Mouse (Mus musculus): ENCODE data around the gene Erlin1. TPM values are rescaled to one million over a fixed set of nuclear protein-coding genes. Genes with fewer than 3 reads are reported as not detected.

Erlin1 gene
- polyA plus RNA-seq, 1 experiment from 2014 or later = 22.4 TPM

GRCm38 (mm10) chr19:44080023-44080422, 10.4 kb upstream of the Erlin1 start:
- peaks cover 67% of the 10 kb centered on the region for H3K36me3 ChIP-seq (replicated peaks)

GRCm38 (mm10) chr19:44077024-44077423, 7.4 kb upstream of the Erlin1 start:
- ATAC-seq (ENCODE audit: low FRiP score) = no peak
- Histone ChIP-seq H3K4me2 (no peak overlapping the region), H3K4me3 (replicated peaks) (no peak overlapping the region), H3K27ac (no peak overlapping the region), H3K9me3 (no peaks in the 10 kb centered on the region), H3K4me1 (no peaks in the 10 kb centered on the region), H3K36me3 (replicated peaks) (peaks cover 57% of the 10 kb centered on the region), H3K27me3 (no peaks in the 10 kb centered on the region), H3K9ac (no peak overlapping the region)
- WGBS = 90% methylated on average over 4 of the region's 4 CpGs

More at GRCm38 (mm10) chr19:44080023-44080422, 10.4 kb upstream of the Erlin1 start:
- H3K27ac ChIP-seq = no peak overlapping the region
- H3K4me3 ChIP-seq (replicated peaks) = no peak overlapping the region
- ATAC-seq (ENCODE audit: low FRiP score) = no peak
- no peaks in the 10 kb centered on the region for H3K4me1 ChIP-seq
- no peak overlapping the region for H3K4me2 ChIP-seq
- H3K9me3 ChIP-seq = no peaks in the 10 kb centered on the region
- H3K27me3 ChIP-seq = no peaks in the 10 kb centered on the region
- no peak overlapping the region for H3K9ac ChIP-seq
- WGBS = 100% methylated on average over 2 of the region's 2 CpGs

GRCm38 (mm10) chr19:44076457-44076856, 6.9 kb upstream of the Erlin1 start:
- H3K4me2 ChIP-seq = no peak overlapping the region
- no peaks in the 10 kb centered on the region for H3K9me3 ChIP-seq
- ATAC-seq (ENCODE audit: low FRiP score) = no peak
- H3K4me1 ChIP-seq = no peaks in the 10 kb centered on the region
- 89% methylated on average over 9 of the region's 9 CpGs for WGBS
- H3K36me3 ChIP-seq (replicated peaks) = peaks cover 57% of the 10 kb centered on the region
- H3K27ac ChIP-seq = no peak overlapping the region
- H3K4me3 ChIP-seq (replicated peaks) = no peak overlapping the region
- no peak overlapping the region for H3K9ac ChIP-seq
- no peaks in the 10 kb centered on the region for H3K27me3 ChIP-seq

GRCm38 (mm10) chr19:44074986-44075385, 5.4 kb upstream of the Erlin1 start:
- Histone ChIP-seq H3K36me3 (replicated peaks) (peaks cover 50% of the 10 kb centered on the region), H3K9ac (no peak overlapping the region), H3K27ac (no peak overlapping the region), H3K4me3 (replicated peaks) (no peak overlapping the region), H3K9me3 (no peaks in the 10 kb centered on the region), H3K27me3 (no peaks in the 10 kb centered on the region), H3K4me1 (peaks cover 3% of the 10 kb centered on the region; the same call in 1 of the 2 replicates), H3K4me2 (no peak overlapping the region)
- WGBS = 87% methylated on average over 11 of the region's 11 CpGs
- no peak for ATAC-seq (ENCODE audit: low FRiP score)

GRCm38 (mm10) chr19:44071166-44071565, 1.6 kb upstream of the Erlin1 start:
- no peak overlapping the region for H3K9ac ChIP-seq
- WGBS = 62% methylated on average over 5 of the region's 5 CpGs
- H3K4me1 ChIP-seq = peaks cover 17% of the 10 kb centered on the region
- peaks cover 20% of the 10 kb centered on the region for H3K36me3 ChIP-seq (replicated peaks)
- no peak overlapping the region for H3K27ac ChIP-seq
- no peaks in the 10 kb centered on the region for H3K27me3 ChIP-seq
- H3K9me3 ChIP-seq = no peaks in the 10 kb centered on the region
- H3K4me3 ChIP-seq (replicated peaks) = no peak overlapping the region
- no peak for ATAC-seq (ENCODE audit: low FRiP score)
- no peak overlapping the region for H3K4me2 ChIP-seq

GRCm38 (mm10) chr19:44069914-44070232, 288 bp upstream of the Erlin1 start:
- peak overlapping the region; percentile 69 for H3K4me3 ChIP-seq (replicated peaks)
- ATAC-seq (ENCODE audit: low FRiP score) = no peak
- WGBS = 9% methylated on average over 4 of the region's 4 CpGs
- H3K4me2 ChIP-seq = peak overlapping the region; percentile 95
- peak overlapping the region; percentile 78 for H3K9ac ChIP-seq
- H3K27me3 ChIP-seq = no peaks in the 10 kb centered on the region
- no peaks in the 10 kb centered on the region for H3K9me3 ChIP-seq
- H3K4me1 ChIP-seq = peaks cover 17% of the 10 kb centered on the region
- H3K36me3 ChIP-seq (replicated peaks) = peaks cover 8% of the 10 kb centered on the region; the same call in 1 of the 2 replicates
- peak overlapping the region; percentile 58 for H3K27ac ChIP-seq

- Histone ChIP-seq H3K27ac (no peak overlapping the region), H3K36me3 (replicated peaks) (peaks cover 7% of the 10 kb centered on the region; the same call in 1 of the 2 replicates), H3K27me3 (no peaks in the 10 kb centered on the region), H3K9me3 (no peaks in the 10 kb centered on the region), H3K4me1 (peaks cover 17% of the 10 kb centered on the region), H3K4me2 (peak overlapping the region; percentile 95), H3K4me3 (replicated peaks) (peak overlapping the region; percentile 69; the same call in 1 of the 2 replicates), H3K9ac (no peak overlapping the region)
- ATAC-seq (ENCODE audit: low FRiP score) = no peak
- WGBS = 88% methylated on average over 4 of the region's 4 CpGs
Measured at GRCm38 (mm10) chr19:44068232-44068631, 1.4 kb downstream of the Erlin1 start.

GRCm38 (mm10) chr19:44067323-44068049, 2.1 kb downstream of the Erlin1 start:
- Histone ChIP-seq H3K4me2 (no peak overlapping the region), H3K4me3 (replicated peaks) (no peak overlapping the region), H3K27ac (no peak overlapping the region), H3K4me1 (peaks cover 17% of the 10 kb centered on the region), H3K9me3 (no peaks in the 10 kb centered on the region), H3K9ac (no peak overlapping the region), H3K36me3 (replicated peaks) (peaks cover 1% of the 10 kb centered on the region; the same call in 1 of the 2 replicates), H3K27me3 (no peaks in the 10 kb centered on the region)
- ATAC-seq (ENCODE audit: low FRiP score) = no peak
- WGBS = 83% methylated on average over 9 of the region's 9 CpGs

GRCm38 (mm10) chr19:44064734-44065133, 4.9 kb downstream of the Erlin1 start:
- Histone ChIP-seq H3K4me1 (peaks cover 11% of the 10 kb centered on the region), H3K9me3 (no peaks in the 10 kb centered on the region), H3K4me2 (no peak overlapping the region), H3K9ac (no peak overlapping the region), H3K36me3 (replicated peaks) (peaks cover 12% of the 10 kb centered on the region), H3K27ac (no peak overlapping the region), H3K4me3 (replicated peaks) (no peak overlapping the region), H3K27me3 (no peaks in the 10 kb centered on the region)
- ATAC-seq (ENCODE audit: low FRiP score) = no peak
- WGBS = 87% methylated on average over 2 of the region's 2 CpGs

GRCm38 (mm10) chr19:44063773-44064172, 5.8 kb downstream of the Erlin1 start:
- Histone ChIP-seq H3K9me3 (no peaks in the 10 kb centered on the region), H3K4me2 (no peak overlapping the region), H3K9ac (no peak overlapping the region), H3K4me1 (peaks cover 7% of the 10 kb centered on the region), H3K27ac (no peak overlapping the region), H3K36me3 (replicated peaks) (peaks cover 15% of the 10 kb centered on the region), H3K27me3 (no peaks in the 10 kb centered on the region), H3K4me3 (replicated peaks) (no peak overlapping the region)
- no peak for ATAC-seq (ENCODE audit: low FRiP score)
- WGBS = 96% methylated on average over 7 of the region's 7 CpGs

- Histone ChIP-seq H3K4me3 (replicated peaks) (no peak overlapping the region), H3K4me2 (no peak overlapping the region), H3K4me1 (no peaks in the 10 kb centered on the region), H3K36me3 (replicated peaks) (peaks cover 34% of the 10 kb centered on the region), H3K9ac (no peak overlapping the region), H3K9me3 (no peaks in the 10 kb centered on the region), H3K27ac (no peak overlapping the region), H3K27me3 (no peaks in the 10 kb centered on the region)
- WGBS = 84% methylated on average over 3 of the region's 3 CpGs
- no peak for ATAC-seq (ENCODE audit: low FRiP score)
Measured at GRCm38 (mm10) chr19:44060226-44060625, 9.4 kb downstream of the Erlin1 start.

- no peaks in the 10 kb centered on the region for H3K4me1 ChIP-seq
- no peak overlapping the region for H3K4me2 ChIP-seq
- no peak overlapping the region for H3K27ac ChIP-seq
- no peaks in the 10 kb centered on the region for H3K27me3 ChIP-seq
- H3K36me3 ChIP-seq (replicated peaks) = peaks cover 28% of the 10 kb centered on the region
- H3K4me3 ChIP-seq (replicated peaks) = no peak overlapping the region
- no peak overlapping the region for H3K9ac ChIP-seq
- WGBS = 79% methylated on average over 4 of the region's 4 CpGs
- ATAC-seq (ENCODE audit: low FRiP score) = no peak
- H3K9me3 ChIP-seq = no peaks in the 10 kb centered on the region
Measured at GRCm38 (mm10) chr19:44055173-44055826, 14.3 kb downstream of the Erlin1 start.

- no peak overlapping the region for H3K4me2 ChIP-seq
- no peak overlapping the region for H3K9ac ChIP-seq
- WGBS = 88% methylated on average over 4 of the region's 4 CpGs
- no peak overlapping the region for H3K27ac ChIP-seq
- H3K9me3 ChIP-seq = no peaks in the 10 kb centered on the region
- H3K4me1 ChIP-seq = no peaks in the 10 kb centered on the region
- no peak overlapping the region for H3K4me3 ChIP-seq (replicated peaks)
- peaks cover 13% of the 10 kb centered on the region for H3K36me3 ChIP-seq (replicated peaks)
- H3K27me3 ChIP-seq = no peaks in the 10 kb centered on the region
- no peak for ATAC-seq (ENCODE audit: low FRiP score)
Measured at GRCm38 (mm10) chr19:44050388-44050787, 19.2 kb downstream of the Erlin1 start.
